Mouse (Mus musculus): ENCODE measurements around the gene Igf1r. TPM values are rescaled to one million over a fixed set of nuclear protein-coding genes. Genes with fewer than 3 reads are reported as not detected.

Igf1r gene
- polyA plus RNA-seq (2014; fragmentation: Nextera tagmentation; extraction: Ambion mirVana): 16.3 and 19.1 TPM in 2 replicates

DNA sequence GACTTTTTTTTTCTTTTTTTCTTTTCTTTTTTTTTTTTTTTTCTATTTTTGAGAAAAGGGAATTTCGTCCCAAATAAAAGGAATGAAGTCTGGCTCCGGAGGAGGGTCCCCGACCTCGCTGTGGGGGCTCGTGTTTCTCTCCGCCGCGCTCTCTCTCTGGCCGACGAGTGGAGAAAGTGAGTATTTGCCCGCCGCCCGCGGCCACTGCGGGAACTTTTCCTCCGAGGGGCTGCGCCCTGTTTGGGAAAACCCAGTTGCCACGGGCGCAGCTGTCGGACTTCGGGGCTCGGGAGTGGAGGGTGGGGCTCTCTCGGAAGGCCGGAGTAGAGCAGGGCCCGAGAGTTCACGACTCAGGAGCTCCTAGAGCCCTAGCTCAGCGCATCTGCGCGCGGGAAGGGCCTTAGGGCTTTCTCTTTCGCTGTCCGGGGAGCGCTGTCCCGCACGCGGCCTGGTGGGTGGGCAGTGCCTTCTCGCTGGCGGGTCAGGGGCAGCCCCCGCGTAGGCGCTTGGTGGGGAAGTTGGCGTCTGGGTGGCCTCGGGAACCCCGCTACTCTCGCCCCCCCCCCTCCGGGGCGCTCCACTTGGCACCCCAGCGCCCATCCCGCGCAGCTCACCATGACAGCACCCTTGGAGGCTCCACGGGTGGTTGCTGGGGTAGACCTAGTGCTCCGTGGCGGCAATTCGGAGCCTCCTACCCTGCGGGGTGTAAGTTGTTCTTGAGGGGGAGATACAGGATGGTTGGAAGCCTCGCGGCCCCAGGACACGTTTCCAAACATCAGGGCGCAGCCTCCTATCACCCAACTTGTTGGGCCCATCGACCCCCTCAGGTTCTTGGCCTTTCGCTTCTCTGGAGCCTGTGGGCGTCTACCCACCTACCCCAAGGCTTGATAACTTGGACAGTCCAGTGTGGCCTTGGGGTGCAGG, at the start of gene Igf1r:
TSS of gene Igf1r (plus strand) at position 51 of the 924 bp plus-strand sequence.
- Histone ChIP-seq H3K9ac (ENCODE audit: low read length) (peak within 1 kb of the TSS; percentile 95), H3K27me3 (replicated peaks; ENCODE audit: control insufficient read depth, insufficient read depth, low read length) (no peaks in the 10 kb centered on the region), H3K9me3 (replicated peaks; ENCODE audit: control insufficient read depth, low read length) (no peaks in the 10 kb centered on the region), H3K4me2 (ENCODE audit: low read length) (peak within 1 kb of the TSS; percentile 100), H3K4me1 (ENCODE audit: control insufficient read depth, insufficient read depth, low read length) (peaks cover 30% of the 10 kb centered on the region), H3K4me3 (ENCODE audit: low read depth, low read length) (peak within 1 kb of the TSS; percentile 86), H3K27ac (ENCODE audit: low read depth, low read length) (peak within 1 kb of the TSS; percentile 100), H3K36me3 (ENCODE audit: control insufficient read depth, insufficient read depth, low read length) (no peaks in the 10 kb centered on the region)
- under 1% methylated on average over 58 of the region's 62 CpGs for WGBS
- no peak for ATAC-seq
- DNase-seq (ENCODE audit: low spot score): peak; percentile 52

DNA sequence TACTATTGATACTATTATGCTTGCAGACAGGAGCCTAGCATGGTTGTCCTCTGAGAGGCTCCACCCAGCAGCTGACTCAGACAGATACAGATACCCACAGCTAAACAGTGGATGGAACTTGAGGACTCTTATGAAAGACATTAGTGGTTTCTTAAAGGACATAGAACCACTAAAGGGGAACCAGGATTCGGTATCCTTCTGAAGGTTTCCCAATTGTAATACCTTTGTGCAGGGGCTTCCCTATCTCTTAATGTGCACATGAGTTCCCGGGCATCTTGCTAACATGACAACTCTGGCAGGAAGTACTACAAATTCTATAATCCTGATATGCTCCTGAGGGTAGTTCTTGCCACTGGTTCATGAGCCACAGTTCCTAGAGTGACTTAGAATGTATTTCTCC, 46.3 kb upstream of the Igf1r start:
- ATAC-seq (no peak), DNase-seq (ENCODE audit: low spot score) (no peak)
- H3K4me3 ChIP-seq (ENCODE audit: low read depth, low read length): no peak overlapping the region
- H3K4me2 ChIP-seq (ENCODE audit: low read length): no peak overlapping the region
- 90% methylated on average over 2 of the region's 2 CpGs for WGBS
- H3K27me3 ChIP-seq (replicated peaks; ENCODE audit: control insufficient read depth, insufficient read depth, low read length): no peaks in the 10 kb centered on the region
- no peaks in the 10 kb centered on the region for H3K36me3 ChIP-seq (ENCODE audit: control insufficient read depth, insufficient read depth, low read length)
- no peak overlapping the region for H3K9ac ChIP-seq (ENCODE audit: low read length)
- H3K27ac ChIP-seq (ENCODE audit: low read depth, low read length): no peak overlapping the region
- peaks cover 6% of the 10 kb centered on the region; the same call in 1 of the 2 replicates for H3K4me1 ChIP-seq (ENCODE audit: control insufficient read depth, insufficient read depth, low read length)
- no peaks in the 10 kb centered on the region for H3K9me3 ChIP-seq (replicated peaks; ENCODE audit: control insufficient read depth, low read length)

DNA sequence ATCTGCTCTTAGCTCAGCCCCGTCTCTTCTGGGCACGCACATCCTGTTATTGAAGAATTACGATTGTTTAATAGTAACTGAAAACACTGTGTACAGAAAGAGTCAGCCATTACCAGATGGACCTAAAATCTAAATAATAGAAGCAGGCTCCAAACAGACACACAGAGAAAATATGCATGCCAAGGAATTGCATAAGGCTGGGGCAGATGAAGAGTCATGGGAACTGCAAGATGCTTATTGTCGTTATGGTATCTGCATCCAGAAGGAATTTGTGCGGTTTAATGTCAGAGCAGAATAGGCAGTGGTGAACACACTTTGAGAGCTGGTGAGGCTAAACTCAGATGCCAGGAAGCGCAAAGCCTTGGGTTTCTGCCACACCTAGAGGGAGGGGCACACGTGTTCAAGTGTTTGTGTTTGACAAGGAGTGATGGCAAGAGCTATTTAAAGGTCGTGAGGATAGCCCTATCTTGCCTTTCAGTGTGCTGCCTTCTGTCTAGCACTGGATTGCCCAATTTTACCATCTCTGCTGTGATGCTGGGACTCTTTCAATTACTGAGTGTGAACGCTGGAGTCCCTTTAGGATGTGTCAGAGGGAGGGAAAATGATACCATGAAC, 44.7 kb upstream of the Igf1r start:
- WGBS: 84% methylated on average over 9 of the region's 9 CpGs
- ATAC-seq (no peak), DNase-seq (ENCODE audit: low spot score) (no peak)

DNA sequence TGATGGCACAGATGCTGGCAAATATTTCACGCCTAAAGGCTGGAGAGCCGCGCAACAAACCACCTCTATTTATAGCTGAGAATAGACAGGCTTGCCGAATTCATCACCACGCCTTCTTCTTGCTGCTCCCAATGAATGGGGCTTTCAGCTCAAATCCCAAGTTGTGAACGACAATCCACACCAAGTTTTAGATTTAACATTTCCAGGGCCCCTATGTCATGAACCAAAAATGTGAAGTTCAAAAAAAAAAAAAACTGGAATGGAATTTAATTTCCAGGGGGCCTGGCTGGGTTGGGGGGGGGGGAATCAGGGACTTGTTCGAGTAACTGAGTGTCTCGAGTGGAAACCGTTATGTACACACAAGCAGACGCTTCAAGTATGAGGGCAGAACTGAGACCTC, 42.1 kb upstream of the Igf1r start:
- Histone ChIP-seq H3K4me3 (ENCODE audit: low read depth, low read length) (peak overlapping the region; percentile 1; the same call in 1 of the 2 replicates), H3K9ac (ENCODE audit: low read length) (peak overlapping the region; percentile 30; the same call in 1 of the 2 replicates), H3K4me1 (ENCODE audit: control insufficient read depth, insufficient read depth, low read length) (peaks cover 6% of the 10 kb centered on the region; the same call in 1 of the 2 replicates), H3K27me3 (replicated peaks; ENCODE audit: control insufficient read depth, insufficient read depth, low read length) (no peaks in the 10 kb centered on the region), H3K4me2 (ENCODE audit: low read length) (peak overlapping the region; percentile 37), H3K27ac (ENCODE audit: low read depth, low read length) (no peak overlapping the region), H3K36me3 (ENCODE audit: control insufficient read depth, insufficient read depth, low read length) (no peaks in the 10 kb centered on the region), H3K9me3 (replicated peaks; ENCODE audit: control insufficient read depth, low read length) (no peaks in the 10 kb centered on the region)
- peak; percentile 67 for ATAC-seq
- peak; percentile 70 for DNase-seq (ENCODE audit: low spot score)
- WGBS: 12% methylated on average over 10 of the region's 10 CpGs

More for the DNA sequence above, 44.7 kb upstream of the Igf1r start:
- no peaks in the 10 kb centered on the region for H3K36me3 ChIP-seq (ENCODE audit: control insufficient read depth, insufficient read depth, low read length)
- H3K9ac ChIP-seq (ENCODE audit: low read length): no peak overlapping the region
- H3K27ac ChIP-seq (ENCODE audit: low read depth, low read length): no peak overlapping the region
- H3K9me3 ChIP-seq (replicated peaks; ENCODE audit: control insufficient read depth, low read length): no peaks in the 10 kb centered on the region
- no peak overlapping the region for H3K4me3 ChIP-seq (ENCODE audit: low read depth, low read length)
- H3K4me1 ChIP-seq (ENCODE audit: control insufficient read depth, insufficient read depth, low read length): peaks cover 6% of the 10 kb centered on the region; the same call in 1 of the 2 replicates
- H3K4me2 ChIP-seq (ENCODE audit: low read length): no peak overlapping the region
- H3K27me3 ChIP-seq (replicated peaks; ENCODE audit: control insufficient read depth, insufficient read depth, low read length): no peaks in the 10 kb centered on the region

DNA sequence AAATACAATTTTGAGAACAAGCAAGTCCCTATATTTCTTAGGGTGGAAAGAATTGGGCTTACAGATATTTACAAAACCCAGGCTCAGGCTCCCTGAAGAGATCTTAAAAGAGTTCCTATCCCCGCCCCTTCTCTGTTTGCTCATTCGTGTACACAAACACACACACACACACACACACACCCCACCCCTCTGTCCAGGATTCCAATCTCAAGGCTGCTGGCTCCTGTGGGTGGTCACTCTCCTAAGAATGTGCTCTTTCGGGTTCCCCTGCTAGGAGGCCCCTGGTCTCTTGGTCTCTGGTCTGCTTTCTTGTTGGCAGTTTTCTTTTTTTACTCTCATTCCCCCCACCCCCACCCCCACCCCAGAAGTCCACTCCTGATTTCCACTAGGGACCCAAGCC, 41.7 kb upstream of the Igf1r start:
- Histone ChIP-seq H3K4me1 (ENCODE audit: control insufficient read depth, insufficient read depth, low read length) (peaks cover 6% of the 10 kb centered on the region; the same call in 1 of the 2 replicates), H3K27me3 (replicated peaks; ENCODE audit: control insufficient read depth, insufficient read depth, low read length) (no peaks in the 10 kb centered on the region), H3K36me3 (ENCODE audit: control insufficient read depth, insufficient read depth, low read length) (no peaks in the 10 kb centered on the region), H3K4me2 (ENCODE audit: low read length) (peak overlapping the region; percentile 37), H3K9me3 (replicated peaks; ENCODE audit: control insufficient read depth, low read length) (no peaks in the 10 kb centered on the region), H3K27ac (ENCODE audit: low read depth, low read length) (no peak overlapping the region), H3K9ac (ENCODE audit: low read length) (peak overlapping the region; percentile 30; the same call in 1 of the 2 replicates), H3K4me3 (ENCODE audit: low read depth, low read length) (peak overlapping the region; percentile 1; the same call in 1 of the 2 replicates)
- DNase-seq (ENCODE audit: low spot score) (peak; percentile 31), ATAC-seq (peak; percentile 58)
- 17% methylated on average over 3 of the region's 3 CpGs for WGBS

DNA sequence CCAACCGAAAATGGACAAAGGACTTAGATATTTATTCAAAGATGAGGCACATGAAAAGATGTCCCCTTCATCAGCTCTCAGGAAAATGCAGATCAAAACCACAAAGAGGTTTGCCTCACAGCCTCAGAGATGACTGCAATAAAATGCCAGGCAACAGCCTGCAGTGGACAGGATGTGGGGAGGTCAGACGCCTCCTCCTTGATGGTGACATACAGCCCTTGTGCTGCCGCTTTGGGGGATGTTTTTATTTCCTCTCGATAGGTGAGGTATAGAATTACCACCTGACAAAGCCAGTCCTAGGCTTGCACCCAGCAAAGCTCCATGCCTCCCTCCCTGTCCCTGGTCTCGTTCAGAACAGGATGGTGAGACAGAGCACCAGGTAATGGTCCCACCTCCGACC, 40.8 kb upstream of the Igf1r start:
- Histone ChIP-seq H3K4me1 (ENCODE audit: control insufficient read depth, insufficient read depth, low read length) (peaks cover 6% of the 10 kb centered on the region; the same call in 1 of the 2 replicates), H3K36me3 (ENCODE audit: control insufficient read depth, insufficient read depth, low read length) (no peaks in the 10 kb centered on the region), H3K4me3 (ENCODE audit: low read depth, low read length) (no peak overlapping the region), H3K27me3 (replicated peaks; ENCODE audit: control insufficient read depth, insufficient read depth, low read length) (no peaks in the 10 kb centered on the region), H3K4me2 (ENCODE audit: low read length) (no peak overlapping the region), H3K9ac (ENCODE audit: low read length) (no peak overlapping the region), H3K27ac (ENCODE audit: low read depth, low read length) (no peak overlapping the region), H3K9me3 (replicated peaks; ENCODE audit: control insufficient read depth, low read length) (no peaks in the 10 kb centered on the region)
- no peak for DNase-seq (ENCODE audit: low spot score)
- 64% methylated on average over 6 of the region's 6 CpGs for WGBS
- no peak for ATAC-seq

DNA sequence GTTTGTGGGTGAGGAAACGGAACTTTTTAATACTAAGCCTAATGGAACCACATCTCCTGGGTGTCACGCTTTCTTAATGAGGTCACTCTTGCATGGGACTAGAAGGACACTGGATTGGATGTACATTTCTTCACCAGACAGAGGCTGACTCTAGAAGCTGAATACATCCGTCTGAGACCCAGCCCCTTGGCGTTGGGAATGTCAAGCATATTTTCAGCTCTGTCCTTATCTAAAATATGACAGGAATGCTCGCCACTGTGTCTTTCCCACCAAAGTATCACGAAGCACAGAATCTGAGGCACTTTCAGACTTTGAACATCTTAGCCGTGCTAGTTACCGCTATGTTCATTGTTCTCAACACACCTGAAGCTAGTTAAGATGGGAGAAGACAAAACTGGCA, 35.7 kb upstream of the Igf1r start:
- no peaks in the 10 kb centered on the region for H3K36me3 ChIP-seq (ENCODE audit: control insufficient read depth, insufficient read depth, low read length)
- no peaks in the 10 kb centered on the region for H3K27me3 ChIP-seq (replicated peaks; ENCODE audit: control insufficient read depth, insufficient read depth, low read length)
- no peak for ATAC-seq
- no peak overlapping the region for H3K4me2 ChIP-seq (ENCODE audit: low read length)
- 90% methylated on average over 8 of the region's 8 CpGs for WGBS
- no peak overlapping the region for H3K27ac ChIP-seq (ENCODE audit: low read depth, low read length)
- H3K4me1 ChIP-seq (ENCODE audit: control insufficient read depth, insufficient read depth, low read length): no peaks in the 10 kb centered on the region
- DNase-seq (ENCODE audit: low spot score): no peak
- no peak overlapping the region for H3K4me3 ChIP-seq (ENCODE audit: low read depth, low read length)
- H3K9me3 ChIP-seq (replicated peaks; ENCODE audit: control insufficient read depth, low read length): no peaks in the 10 kb centered on the region
- no peak overlapping the region for H3K9ac ChIP-seq (ENCODE audit: low read length)

DNA sequence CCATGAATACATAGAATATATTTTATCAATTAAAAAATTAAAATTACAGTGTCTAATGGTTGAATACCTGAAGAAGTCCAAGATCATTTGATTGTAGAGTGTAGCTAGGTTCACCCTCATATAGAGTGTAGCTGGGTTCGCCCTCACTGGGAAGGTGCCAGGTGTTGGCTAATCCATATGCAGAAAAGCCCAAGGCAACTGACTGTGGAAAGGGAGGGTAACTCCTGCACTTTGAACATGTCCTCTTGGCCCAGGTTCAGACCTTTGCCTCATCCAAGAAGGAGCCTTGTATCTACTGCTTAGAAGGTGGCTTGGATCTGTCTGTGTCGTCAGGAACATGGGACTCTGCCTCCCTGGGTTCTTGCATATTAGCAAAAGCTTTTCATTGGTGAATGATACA, 34.9 kb upstream of the Igf1r start:
- no peak overlapping the region for H3K4me2 ChIP-seq (ENCODE audit: low read length)
- no peaks in the 10 kb centered on the region for H3K4me1 ChIP-seq (ENCODE audit: control insufficient read depth, insufficient read depth, low read length)
- DNase-seq (ENCODE audit: low spot score) (no peak), ATAC-seq (no peak)
- H3K27ac ChIP-seq (ENCODE audit: low read depth, low read length): no peak overlapping the region
- H3K36me3 ChIP-seq (ENCODE audit: control insufficient read depth, insufficient read depth, low read length): no peaks in the 10 kb centered on the region
- WGBS: 87% methylated on average over 2 of the region's 2 CpGs
- no peaks in the 10 kb centered on the region for H3K9me3 ChIP-seq (replicated peaks; ENCODE audit: control insufficient read depth, low read length)
- H3K9ac ChIP-seq (ENCODE audit: low read length): no peak overlapping the region
- no peak overlapping the region for H3K4me3 ChIP-seq (ENCODE audit: low read depth, low read length)
- H3K27me3 ChIP-seq (replicated peaks; ENCODE audit: control insufficient read depth, insufficient read depth, low read length): no peaks in the 10 kb centered on the region

Data from forebrain, embryonic 14.5 days (tissue).